Mouse (Mus musculus): ENCODE data around the gene Faah. TPM values are rescaled to one million over a fixed set of nuclear protein-coding genes. Genes with fewer than 3 reads are reported as not detected.
A peak's percentile ranks its signal among the peaks of the same experiment; 100 is the strongest.

Gene Faah
- polyA plus RNA-seq, 1 experiment from 2014 or later: 7.3 TPM

GRCm38 (mm10) chr4:115938276-115939160 lies 79.2 kb downstream of the Faah start:
- ATAC-seq (ENCODE audit: low FRiP score): no peak
- H3K27me3 ChIP-seq: peaks cover 98% of the 10 kb centered on the region
- peak overlapping the region; percentile 35 for H3K4me3 ChIP-seq
- no peaks in the 10 kb centered on the region for H3K36me3 ChIP-seq
- H3K9me3 ChIP-seq (replicated peaks): no peaks in the 10 kb centered on the region
- no peak overlapping the region for H3K27ac ChIP-seq
- peaks cover 20% of the 10 kb centered on the region for H3K4me1 ChIP-seq
- H3K9ac ChIP-seq: no peak overlapping the region
- WGBS: 2% methylated on average over 37 of the region's 37 CpGs
- peak overlapping the region; percentile 62 for H3K4me2 ChIP-seq (replicated peaks)

GRCm38 (mm10) chr4:115937061-115937976 lies 80.4 kb downstream of the Faah start:
- H3K36me3 ChIP-seq: no peaks in the 10 kb centered on the region
- H3K4me2 ChIP-seq (replicated peaks): peak overlapping the region; percentile 33
- WGBS: 3% methylated on average over 19 of the region's 19 CpGs
- H3K4me3 ChIP-seq: peak overlapping the region; percentile 35
- ATAC-seq (ENCODE audit: low FRiP score): no peak
- peaks cover 98% of the 10 kb centered on the region for H3K27me3 ChIP-seq
- no peaks in the 10 kb centered on the region for H3K9me3 ChIP-seq (replicated peaks)
- H3K27ac ChIP-seq: no peak overlapping the region
- no peak overlapping the region for H3K9ac ChIP-seq
- H3K4me1 ChIP-seq: peaks cover 20% of the 10 kb centered on the region

GRCm38 (mm10) chr4:115936646-115937045 lies 81.1 kb downstream of the Faah start:
- Histone ChIP-seq H3K9ac (no peak overlapping the region), H3K27me3 (peaks cover 98% of the 10 kb centered on the region), H3K4me2 (replicated peaks) (peak overlapping the region; percentile 33), H3K36me3 (no peaks in the 10 kb centered on the region), H3K27ac (no peak overlapping the region), H3K4me1 (peaks cover 21% of the 10 kb centered on the region), H3K4me3 (peak overlapping the region; percentile 35), H3K9me3 (replicated peaks) (no peaks in the 10 kb centered on the region)
- 0% methylated on average over 20 of the region's 20 CpGs for WGBS
- peak; percentile 41; the same call in 1 of the 2 replicates for ATAC-seq (ENCODE audit: low FRiP score)

GRCm38 (mm10) chr4:115935835-115936581 lies 81.7 kb downstream of the Faah start:
- Histone ChIP-seq H3K9me3 (replicated peaks) (no peaks in the 10 kb centered on the region), H3K4me1 (peaks cover 23% of the 10 kb centered on the region), H3K4me3 (peak overlapping the region; percentile 35), H3K27ac (no peak overlapping the region), H3K4me2 (replicated peaks) (peak overlapping the region; percentile 33), H3K36me3 (no peaks in the 10 kb centered on the region), H3K9ac (no peak overlapping the region), H3K27me3 (peaks cover 98% of the 10 kb centered on the region)
- no peak for ATAC-seq (ENCODE audit: low FRiP score)
- 1% methylated on average over 36 of the region's 36 CpGs for WGBS

- Histone ChIP-seq H3K9ac (no peak overlapping the region; the same call in 1 of the 2 replicates), H3K27me3 (peaks cover 97% of the 10 kb centered on the region), H3K4me3 (no peak overlapping the region), H3K4me1 (peaks cover 12% of the 10 kb centered on the region), H3K36me3 (no peaks in the 10 kb centered on the region), H3K4me2 (replicated peaks) (0 out of 2 replicates have a peak overlapping the region, but pooled peaks have one; percentile 9), H3K27ac (no peak overlapping the region), H3K9me3 (replicated peaks) (no peaks in the 10 kb centered on the region)
- no peak for ATAC-seq (ENCODE audit: low FRiP score)
- WGBS: 35% methylated on average over 13 of the region's 13 CpGs
Measured at GRCm38 (mm10) chr4:115931556-115932088, 86.1 kb downstream of the Faah start.

- WGBS: 67% methylated on average over 7 of the region's 7 CpGs
- ATAC-seq (ENCODE audit: low FRiP score): no peak
- Histone ChIP-seq H3K36me3 (no peaks in the 10 kb centered on the region), H3K4me2 (replicated peaks) (no peak overlapping the region), H3K27ac (no peak overlapping the region), H3K9ac (no peak overlapping the region), H3K4me3 (no peak overlapping the region), H3K4me1 (peaks cover 6% of the 10 kb centered on the region), H3K9me3 (replicated peaks) (no peaks in the 10 kb centered on the region), H3K27me3 (peaks cover 77% of the 10 kb centered on the region)
Measured at GRCm38 (mm10) chr4:115927637-115928036, 90.1 kb downstream of the Faah start.

- 74% methylated on average over 16 of the region's 16 CpGs for WGBS
- H3K4me3 ChIP-seq: no peak overlapping the region
- H3K27ac ChIP-seq: no peak overlapping the region
- H3K9ac ChIP-seq: no peak overlapping the region
- no peaks in the 10 kb centered on the region for H3K9me3 ChIP-seq (replicated peaks)
- ATAC-seq (ENCODE audit: low FRiP score): no peak
- peaks cover 2% of the 10 kb centered on the region; the same call in 1 of the 2 replicates for H3K4me1 ChIP-seq
- no peak overlapping the region for H3K4me2 ChIP-seq (replicated peaks)
- peaks cover 63% of the 10 kb centered on the region for H3K27me3 ChIP-seq
- no peaks in the 10 kb centered on the region for H3K36me3 ChIP-seq
Measured at GRCm38 (mm10) chr4:115923262-115923880, 94.4 kb downstream of the Faah start.

GRCm38 (mm10) chr4:115922688-115923087 lies 95.0 kb downstream of the Faah start:
- Histone ChIP-seq H3K27me3 (peaks cover 64% of the 10 kb centered on the region), H3K9me3 (replicated peaks) (no peaks in the 10 kb centered on the region), H3K4me2 (replicated peaks) (no peak overlapping the region), H3K27ac (no peak overlapping the region), H3K4me1 (peaks cover 5% of the 10 kb centered on the region; the same call in 1 of the 2 replicates), H3K9ac (no peak overlapping the region), H3K36me3 (no peaks in the 10 kb centered on the region), H3K4me3 (no peak overlapping the region)
- WGBS: 91% methylated on average over 5 of the region's 5 CpGs
- ATAC-seq (ENCODE audit: low FRiP score): no peak

- WGBS: 65% methylated on average over 16 of the region's 16 CpGs
- Histone ChIP-seq H3K9me3 (replicated peaks) (no peaks in the 10 kb centered on the region), H3K27ac (no peak overlapping the region), H3K4me2 (replicated peaks) (no peak overlapping the region), H3K27me3 (peaks cover 65% of the 10 kb centered on the region), H3K36me3 (no peaks in the 10 kb centered on the region), H3K4me3 (no peak overlapping the region), H3K4me1 (peaks cover 5% of the 10 kb centered on the region; the same call in 1 of the 2 replicates), H3K9ac (no peak overlapping the region)
- ATAC-seq (ENCODE audit: low FRiP score): no peak
Measured at GRCm38 (mm10) chr4:115919911-115920310, 97.8 kb downstream of the Faah start.
